Mouse (Mus musculus): ENCODE measurements around the gene Antxr2. TPM values are rescaled to one million over a fixed set of nuclear protein-coding genes. Genes with fewer than 3 reads are reported as not detected.

Antxr2 gene
- polyA plus RNA-seq (2014; fragmentation: Nextera tagmentation; extraction: Ambion mirVana): 22.2 and 24.4 TPM in 2 replicates

DNA sequence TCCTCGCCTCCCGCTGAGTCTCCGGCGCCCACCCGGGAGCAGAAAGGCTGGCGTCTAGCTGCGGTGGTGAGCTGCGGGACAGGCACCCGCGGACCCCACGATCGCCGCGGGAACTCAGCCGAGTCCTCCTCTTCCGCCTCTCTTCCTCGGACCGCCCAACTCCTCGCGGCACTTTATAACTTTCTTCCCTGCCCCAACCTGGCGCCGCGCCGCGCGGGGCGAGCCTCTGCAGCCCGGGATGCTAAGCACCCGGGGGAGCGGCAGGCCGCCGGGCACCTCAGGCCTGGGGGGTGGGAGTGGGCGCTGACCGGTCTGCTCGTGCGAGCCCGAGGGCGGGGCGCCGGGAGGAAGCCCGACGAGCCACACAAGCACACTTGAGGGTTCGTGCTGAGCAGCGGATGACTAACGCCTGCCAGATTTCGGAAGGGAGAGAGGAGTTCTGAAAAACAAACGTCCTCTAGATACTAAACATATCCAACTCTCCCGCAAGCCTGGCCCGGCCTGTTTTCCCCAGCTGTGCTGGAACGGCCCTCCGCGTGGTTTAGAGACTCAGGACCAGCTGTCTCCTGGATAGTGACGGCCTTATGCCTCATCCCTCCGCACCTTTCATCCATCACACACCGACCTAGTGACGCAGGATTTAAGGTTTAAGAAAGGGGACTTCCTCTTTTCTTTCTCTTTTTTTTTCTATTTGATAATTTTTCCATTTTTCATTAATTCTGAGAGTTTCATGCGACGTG is at the start of gene Antxr2:
Gene Antxr2, minus strand, starts transcription at position 142 of the 740 bp plus-strand sequence.
- WGBS: 3% methylated on average over 55 of the region's 58 CpGs
- peak within 1 kb of the TSS; percentile 45 for H3K9ac ChIP-seq (replicated peaks; ENCODE audit: low read depth, low read length)

DNA sequence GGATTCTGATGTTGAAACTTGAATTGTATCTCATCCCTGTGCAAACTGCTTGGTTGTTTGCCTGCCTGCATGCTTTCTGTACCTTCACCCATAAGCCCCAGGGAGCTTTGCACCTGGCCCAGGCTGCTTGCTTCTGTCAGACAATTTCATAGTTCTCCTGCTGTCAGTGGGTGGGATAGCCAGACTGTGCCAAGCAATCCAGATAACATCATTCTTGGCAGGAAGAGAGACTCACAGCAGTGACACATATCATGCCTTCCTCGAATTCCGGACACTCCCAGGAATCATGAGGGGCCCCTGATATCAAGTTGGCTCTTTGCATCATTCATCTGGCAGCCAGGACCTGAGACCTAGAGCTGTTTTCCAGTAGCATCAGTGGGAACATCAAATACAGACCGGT is 45.8 kb upstream of the Antxr2 start:
- WGBS: 39% methylated on average over 3 of the region's 3 CpGs
- no peak overlapping the region for H3K4me2 ChIP-seq (replicated peaks; ENCODE audit: low read depth, low read length)
- no peak overlapping the region for H3K27ac ChIP-seq (ENCODE audit: low read length)
- H3K27me3 ChIP-seq (ENCODE audit: control insufficient read depth, insufficient read depth, low read length): no peaks in the 10 kb centered on the region
- no peak overlapping the region for H3K9ac ChIP-seq (replicated peaks; ENCODE audit: low read depth, low read length)
- no peak for ATAC-seq (ENCODE audit: insufficient number of reproducible peaks, insufficient read depth, low FRiP score, low read depth)
- no peaks in the 10 kb centered on the region for H3K9me3 ChIP-seq (ENCODE audit: control insufficient read depth, low read depth, low read length)
- no peak overlapping the region for H3K4me3 ChIP-seq (ENCODE audit: low read depth, low read length)
- H3K4me1 ChIP-seq (ENCODE audit: control insufficient read depth, insufficient read depth, low read length): no peaks in the 10 kb centered on the region
- no peaks in the 10 kb centered on the region for H3K36me3 ChIP-seq (ENCODE audit: control insufficient read depth, insufficient read depth, low read length)

More for the DNA sequence above, at the start of gene Antxr2:
- ATAC-seq (ENCODE audit: insufficient number of reproducible peaks, insufficient read depth, low FRiP score, low read depth): peak; percentile 83
- H3K27ac ChIP-seq (ENCODE audit: low read length): peak within 1 kb of the TSS; percentile 87
- H3K9me3 ChIP-seq (ENCODE audit: control insufficient read depth, low read depth, low read length): no peaks in the 10 kb centered on the region
- H3K27me3 ChIP-seq (ENCODE audit: control insufficient read depth, insufficient read depth, low read length): no peaks in the 10 kb centered on the region
- H3K36me3 ChIP-seq (ENCODE audit: control insufficient read depth, insufficient read depth, low read length): peaks cover 6% of the 10 kb centered on the region; the same call in 1 of the 2 replicates
- H3K4me2 ChIP-seq (replicated peaks; ENCODE audit: low read depth, low read length): peak within 1 kb of the TSS; percentile 64
- peak within 1 kb of the TSS; percentile 72 for H3K4me3 ChIP-seq (ENCODE audit: low read depth, low read length)
- peaks cover 15% of the 10 kb centered on the region; the same call in 1 of the 2 replicates for H3K4me1 ChIP-seq (ENCODE audit: control insufficient read depth, insufficient read depth, low read length)

DNA sequence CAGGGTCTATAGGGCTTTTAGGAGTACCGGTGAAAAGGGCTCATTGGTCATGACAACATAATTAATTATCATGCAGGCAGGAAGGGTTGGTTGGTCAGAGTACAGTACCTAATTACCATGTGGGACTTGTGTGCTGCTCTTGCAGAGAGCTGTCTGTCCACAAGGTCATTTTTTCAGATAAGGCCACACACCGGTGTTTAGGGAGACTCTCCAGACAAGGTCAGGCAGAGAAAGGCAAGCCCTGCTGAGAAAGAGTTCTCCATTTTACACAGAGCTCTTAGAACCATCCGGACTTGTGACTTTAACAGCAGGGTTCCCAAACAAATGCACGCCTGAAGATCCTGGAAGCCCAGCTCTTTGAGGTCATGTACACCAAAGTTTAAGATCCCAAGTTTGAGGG is 38.3 kb upstream of the Antxr2 start:
- no peak overlapping the region for H3K4me3 ChIP-seq (ENCODE audit: low read depth, low read length)
- H3K27me3 ChIP-seq (ENCODE audit: control insufficient read depth, insufficient read depth, low read length): no peaks in the 10 kb centered on the region
- H3K27ac ChIP-seq (ENCODE audit: low read length): no peak overlapping the region
- no peak for ATAC-seq (ENCODE audit: insufficient number of reproducible peaks, insufficient read depth, low FRiP score, low read depth)
- WGBS: 52% methylated on average over 4 of the region's 4 CpGs
- H3K4me1 ChIP-seq (ENCODE audit: control insufficient read depth, insufficient read depth, low read length): no peaks in the 10 kb centered on the region
- H3K36me3 ChIP-seq (ENCODE audit: control insufficient read depth, insufficient read depth, low read length): no peaks in the 10 kb centered on the region
- H3K9me3 ChIP-seq (ENCODE audit: control insufficient read depth, low read depth, low read length): no peaks in the 10 kb centered on the region
- H3K4me2 ChIP-seq (replicated peaks; ENCODE audit: low read depth, low read length): no peak overlapping the region
- no peak overlapping the region for H3K9ac ChIP-seq (replicated peaks; ENCODE audit: low read depth, low read length)

DNA sequence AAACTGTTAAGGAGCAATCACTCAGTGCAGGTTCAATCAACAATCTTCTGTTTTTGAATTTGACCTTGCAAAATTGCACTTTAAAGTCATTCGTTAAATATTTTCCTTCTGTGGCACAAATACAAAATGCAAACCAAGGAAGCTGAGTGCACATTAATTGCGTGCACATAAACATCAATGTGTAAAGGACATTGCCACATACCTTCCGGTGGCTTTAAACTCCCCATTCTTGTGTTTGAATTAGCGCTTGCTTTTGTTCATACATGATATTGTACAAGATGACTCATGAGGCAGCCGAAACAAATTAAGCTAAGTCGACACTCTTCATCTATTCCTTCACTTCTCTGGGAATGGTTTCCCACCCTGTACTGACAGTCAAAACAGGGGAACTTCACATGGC is 24.4 kb upstream of the Antxr2 start:
- H3K27me3 ChIP-seq (ENCODE audit: control insufficient read depth, insufficient read depth, low read length): no peaks in the 10 kb centered on the region
- ATAC-seq (ENCODE audit: insufficient number of reproducible peaks, insufficient read depth, low FRiP score, low read depth): no peak
- no peaks in the 10 kb centered on the region for H3K4me1 ChIP-seq (ENCODE audit: control insufficient read depth, insufficient read depth, low read length)
- H3K9ac ChIP-seq (replicated peaks; ENCODE audit: low read depth, low read length): no peak overlapping the region
- WGBS: 88% methylated on average over 6 of the region's 6 CpGs
- H3K4me3 ChIP-seq (ENCODE audit: low read depth, low read length): no peak overlapping the region
- no peaks in the 10 kb centered on the region for H3K36me3 ChIP-seq (ENCODE audit: control insufficient read depth, insufficient read depth, low read length)
- no peaks in the 10 kb centered on the region for H3K9me3 ChIP-seq (ENCODE audit: control insufficient read depth, low read depth, low read length)
- H3K27ac ChIP-seq (ENCODE audit: low read length): no peak overlapping the region
- H3K4me2 ChIP-seq (replicated peaks; ENCODE audit: low read depth, low read length): no peak overlapping the region

DNA sequence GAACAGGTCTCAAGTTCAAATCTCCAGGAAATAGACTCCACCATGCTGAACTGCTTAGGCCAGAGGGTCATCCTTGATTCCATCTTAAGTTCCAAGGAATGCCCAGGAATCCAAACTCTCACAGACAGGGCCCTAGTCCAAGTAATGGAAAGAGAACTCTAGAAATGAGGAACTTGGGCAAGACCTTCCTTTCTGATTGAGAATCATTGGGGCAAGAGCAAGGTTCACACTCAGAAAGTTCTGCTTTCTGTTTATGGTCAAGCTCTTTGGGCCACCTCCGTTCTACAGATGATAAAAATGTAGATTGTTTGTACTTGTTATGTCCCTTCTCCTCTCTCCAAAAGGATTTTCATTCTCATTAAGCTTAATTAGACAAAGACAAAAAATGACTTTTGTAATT is 24.0 kb upstream of the Antxr2 start:
- no peaks in the 10 kb centered on the region for H3K36me3 ChIP-seq (ENCODE audit: control insufficient read depth, insufficient read depth, low read length)
- no peak overlapping the region for H3K4me3 ChIP-seq (ENCODE audit: low read depth, low read length)
- H3K4me2 ChIP-seq (replicated peaks; ENCODE audit: low read depth, low read length): no peak overlapping the region
- H3K27ac ChIP-seq (ENCODE audit: low read length): no peak overlapping the region
- no peaks in the 10 kb centered on the region for H3K9me3 ChIP-seq (ENCODE audit: control insufficient read depth, low read depth, low read length)
- no peaks in the 10 kb centered on the region for H3K4me1 ChIP-seq (ENCODE audit: control insufficient read depth, insufficient read depth, low read length)
- ATAC-seq (ENCODE audit: insufficient number of reproducible peaks, insufficient read depth, low FRiP score, low read depth): no peak
- no peaks in the 10 kb centered on the region for H3K27me3 ChIP-seq (ENCODE audit: control insufficient read depth, insufficient read depth, low read length)
- H3K9ac ChIP-seq (replicated peaks; ENCODE audit: low read depth, low read length): no peak overlapping the region
- 84% methylated on average over 1 of the region's 1 CpGs for WGBS

DNA sequence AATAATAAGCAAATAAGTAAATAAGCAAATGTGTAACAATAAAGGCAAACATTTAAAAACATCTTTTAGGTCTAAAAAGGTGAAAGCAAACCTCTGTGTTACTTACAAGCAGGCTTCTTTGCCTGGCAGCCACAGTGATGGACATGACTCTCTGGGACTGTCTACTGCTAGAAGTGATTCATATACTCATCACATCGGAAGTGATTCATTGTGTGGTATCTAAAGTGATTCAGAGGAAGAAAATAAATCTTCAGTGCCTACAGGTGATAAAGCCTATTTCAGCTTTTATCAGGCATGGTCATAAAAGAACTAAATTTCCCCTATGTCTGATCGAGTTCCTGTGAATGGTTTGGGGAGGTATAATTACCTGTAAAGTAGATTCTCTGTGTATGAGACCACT is 4.1 kb upstream of the Antxr2 start:
- H3K27me3 ChIP-seq (ENCODE audit: control insufficient read depth, insufficient read depth, low read length): no peaks in the 10 kb centered on the region
- no peak for ATAC-seq (ENCODE audit: insufficient number of reproducible peaks, insufficient read depth, low FRiP score, low read depth)
- H3K36me3 ChIP-seq (ENCODE audit: control insufficient read depth, insufficient read depth, low read length): no peaks in the 10 kb centered on the region
- no peak overlapping the region for H3K4me2 ChIP-seq (replicated peaks; ENCODE audit: low read depth, low read length)
- H3K4me3 ChIP-seq (ENCODE audit: low read depth, low read length): no peak overlapping the region
- peaks cover 3% of the 10 kb centered on the region; the same call in 1 of the 2 replicates for H3K4me1 ChIP-seq (ENCODE audit: control insufficient read depth, insufficient read depth, low read length)
- 80% methylated on average over 2 of the region's 2 CpGs for WGBS
- no peak overlapping the region for H3K27ac ChIP-seq (ENCODE audit: low read length)
- H3K9ac ChIP-seq (replicated peaks; ENCODE audit: low read depth, low read length): no peak overlapping the region
- H3K9me3 ChIP-seq (ENCODE audit: control insufficient read depth, low read depth, low read length): no peaks in the 10 kb centered on the region

DNA sequence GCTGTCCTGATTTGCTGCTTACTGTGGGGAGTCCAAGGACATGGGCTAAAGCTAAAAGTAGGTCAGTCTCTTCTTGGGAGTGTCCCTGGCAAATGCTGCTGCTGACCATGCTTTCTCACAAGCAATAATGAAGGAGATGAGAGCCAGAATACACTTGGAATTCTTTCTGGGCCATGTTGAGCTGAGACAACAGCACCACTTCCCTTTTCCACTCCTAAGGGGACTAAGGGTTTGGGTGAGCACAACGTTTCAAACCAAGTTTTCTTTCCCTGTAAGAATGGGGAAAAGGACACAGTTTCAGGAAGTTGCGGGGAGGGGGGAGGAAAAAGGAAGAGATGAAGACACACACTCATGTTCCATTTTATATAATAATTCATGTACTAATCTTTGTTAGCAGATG is 3.4 kb upstream of the Antxr2 start:
- H3K27ac ChIP-seq (ENCODE audit: low read length): no peak overlapping the region
- peaks cover 3% of the 10 kb centered on the region; the same call in 1 of the 2 replicates for H3K4me1 ChIP-seq (ENCODE audit: control insufficient read depth, insufficient read depth, low read length)
- no peak overlapping the region for H3K4me2 ChIP-seq (replicated peaks; ENCODE audit: low read depth, low read length)
- no peak overlapping the region for H3K4me3 ChIP-seq (ENCODE audit: low read depth, low read length)
- H3K9me3 ChIP-seq (ENCODE audit: control insufficient read depth, low read depth, low read length): no peaks in the 10 kb centered on the region
- ATAC-seq (ENCODE audit: insufficient number of reproducible peaks, insufficient read depth, low FRiP score, low read depth): no peak
- H3K36me3 ChIP-seq (ENCODE audit: control insufficient read depth, insufficient read depth, low read length): no peaks in the 10 kb centered on the region
- WGBS: 66% methylated on average over 2 of the region's 2 CpGs
- no peaks in the 10 kb centered on the region for H3K27me3 ChIP-seq (ENCODE audit: control insufficient read depth, insufficient read depth, low read length)
- H3K9ac ChIP-seq (replicated peaks; ENCODE audit: low read depth, low read length): no peak overlapping the region

DNA sequence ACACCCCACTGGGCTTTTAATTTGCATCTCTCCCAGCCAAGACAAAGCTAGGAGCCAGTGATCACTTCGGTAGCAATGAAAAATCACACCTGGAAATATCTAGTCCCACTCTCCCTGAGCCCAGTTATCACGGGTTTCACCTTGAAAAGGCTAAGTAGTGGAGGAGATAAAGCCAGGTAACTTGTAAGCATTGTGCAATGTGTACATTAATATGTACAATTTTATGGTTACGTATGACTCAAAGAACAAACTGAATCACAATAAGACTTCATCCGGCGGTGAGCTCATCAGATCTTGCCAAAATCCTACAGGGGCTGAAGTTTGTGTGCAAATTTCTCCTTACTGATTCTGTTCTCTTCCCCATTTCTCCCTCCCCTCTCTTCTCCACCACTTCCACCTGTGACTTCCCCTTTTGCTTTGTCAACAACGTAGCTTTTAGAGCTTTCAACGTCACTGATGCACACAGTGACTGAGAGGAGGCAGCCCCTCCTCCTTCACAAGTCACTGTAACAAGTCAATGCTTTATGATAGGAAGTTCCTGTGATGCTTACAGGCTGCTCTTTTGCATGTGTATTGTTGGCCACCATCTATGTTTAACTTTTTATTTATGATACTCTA is 2.1 kb upstream of the Antxr2 start:
- WGBS: 72% methylated on average over 7 of the region's 7 CpGs
- Histone ChIP-seq H3K4me1 (ENCODE audit: control insufficient read depth, insufficient read depth, low read length) (peaks cover 8% of the 10 kb centered on the region; the same call in 1 of the 2 replicates), H3K27ac (ENCODE audit: low read length) (no peak overlapping the region), H3K36me3 (ENCODE audit: control insufficient read depth, insufficient read depth, low read length) (no peaks in the 10 kb centered on the region), H3K9me3 (ENCODE audit: control insufficient read depth, low read depth, low read length) (no peaks in the 10 kb centered on the region), H3K27me3 (ENCODE audit: control insufficient read depth, insufficient read depth, low read length) (no peaks in the 10 kb centered on the region), H3K4me3 (ENCODE audit: low read depth, low read length) (no peak overlapping the region), H3K9ac (replicated peaks; ENCODE audit: low read depth, low read length) (no peak overlapping the region), H3K4me2 (replicated peaks; ENCODE audit: low read depth, low read length) (no peak overlapping the region)
- no peak for ATAC-seq (ENCODE audit: insufficient number of reproducible peaks, insufficient read depth, low FRiP score, low read depth)
